Mouse (Mus musculus): ENCODE data around the gene C1ra.
"Not testable (repeated sequence)": the region's sequence is repeated elsewhere in the genome, so short reads cannot be mapped to it uniquely, and the experiment has no call there.

DNA sequence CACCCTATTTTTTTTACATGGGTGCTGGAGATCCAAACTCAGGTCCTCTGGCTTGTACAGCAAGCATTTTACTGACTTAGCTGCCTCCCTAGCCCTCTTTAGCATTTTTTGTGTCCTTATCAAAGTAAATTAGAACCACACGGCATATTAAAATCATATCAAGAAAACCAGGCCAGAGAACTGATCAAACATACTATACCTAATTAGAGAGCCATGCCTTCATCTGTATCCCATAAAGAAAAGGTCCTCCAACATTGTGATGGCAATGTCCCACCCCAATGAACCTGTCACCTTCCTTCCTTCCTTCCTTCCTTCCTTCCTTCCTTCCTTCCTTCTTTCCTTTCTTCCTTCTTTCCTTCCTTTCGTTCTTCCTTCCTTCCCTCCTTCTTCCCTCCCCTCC lies 43.8 kb downstream of the C1ra start:
- not testable (repeated sequence) for TF ChIP-seq CTCF, EP300 (IDR thresholded peaks at IDR 0.05)

Measured in lung, postnatal 0 days (tissue).